Mouse (Mus musculus) testis, adult 2 months (tissue): ENCODE results near the gene Cds2.

Experiments used
- CTCF ChIP-seq: fragments of 200-500 bp; IDR thresholded peaks from 2 replicates; pipeline ENCODE4 v1.5.1; 2012; ENCODE audit warnings: low read depth, mild to moderate bottlenecking, inconsistent platforms, low read length, moderate library complexity; ENCODE audit not compliant: control insufficient read depth, insufficient read depth, insufficient replicate concordance
- POLR2A ChIP-seq: fragments of 200-500 bp; IDR thresholded peaks from 2 replicates; pipeline ENCODE4 v1.6.1; 2012; ENCODE audit warnings: low read depth, mild to moderate bottlenecking, inconsistent platforms, low read length, moderate library complexity; ENCODE audit not compliant: control insufficient read depth

- TF ChIP-seq CTCF (no peak), POLR2A (no peak)
Observed at GRCm38 (mm10) chr2:132264266-132264710, 1.3 kb downstream of the Cds2 start.
